In genomic region chrX:7910473-7910872, GRCm38 (mm10) we compare ENCODE assay signal across 21 mouse cellular contexts. TPM values are rescaled to one million over a fixed set of nuclear protein-coding genes. Genes with fewer than 3 reads are reported as not detected.
DNase-seq lines count a peak whose midpoint lies in the region; ATAC-seq and TF ChIP-seq lines count a peak whose summit lies in the region.
"Had no signal": no experiment of that assay in that cellular context is flagged by ENCODE, and none has a peak within 500 bp of the region (broad histone marks: within the 10 kb centered on the region; RNA-seq: fewer than 3 reads in every experiment).

No protein-coding gene starts in this region.

- no peaks in the 10 kb centered on the region for H3K4me1 ChIP-seq in hindbrain, embryonic 16.5 days (ENCODE audit: control insufficient read depth, insufficient read depth, low read depth, low read length)
- no peaks in the 10 kb centered on the region for H3K4me1 ChIP-seq in hindbrain, embryonic 12.5 days
- H3K4me1 ChIP-seq in midbrain, embryonic 13.5 days (replicated peaks): no peaks in the 10 kb centered on the region
- H3K4me1 ChIP-seq in midbrain, embryonic 10.5 days: no peaks in the 10 kb centered on the region
- H3K4me1 ChIP-seq: embryonic facial prominence, embryonic 10.5 days; heart, embryonic 15.5 days had no signal

- TF ChIP-seq POLR2A in brain, embryonic 14.5 days (IDR thresholded peaks at IDR 0.05; ENCODE audit: borderline replicate concordance, extremely low read depth, insufficient read depth, insufficient read length, poor library complexity, severe bottlenecking): no peak

- H3K4me2 ChIP-seq in hindbrain, embryonic 16.5 days (ENCODE audit: low read length): no peak overlapping the region
- no peak overlapping the region for H3K4me2 ChIP-seq in hindbrain, embryonic 12.5 days (replicated peaks)
- H3K4me2 ChIP-seq in midbrain, embryonic 13.5 days (replicated peaks): no peak overlapping the region
- H3K4me2 ChIP-seq: heart, embryonic 15.5 days had no signal

- TF ChIP-seq CTCF in brain, embryonic 14.5 days (IDR thresholded peaks at IDR 0.05; ENCODE audit: borderline replicate concordance, extremely low read depth, insufficient read depth, insufficient read length): no peak

- no peaks in the 10 kb centered on the region for H3K27me3 ChIP-seq in hindbrain, embryonic 16.5 days (replicated peaks; ENCODE audit: control insufficient read depth, insufficient read depth, low read length)
- H3K27me3 ChIP-seq in hindbrain, embryonic 12.5 days: no peaks in the 10 kb centered on the region
- H3K27me3 ChIP-seq in midbrain, embryonic 13.5 days: no peaks in the 10 kb centered on the region
- H3K27me3 ChIP-seq in midbrain, embryonic 10.5 days (ENCODE audit: low read depth, poor library complexity, severe bottlenecking): no peaks in the 10 kb centered on the region
- H3K27me3 ChIP-seq: CH12.LX; heart, embryonic 15.5 days had no signal

- 0 out of 2 replicates have a peak, but pooled peaks cover 2% of the 10 kb centered on the region for H3K36me3 ChIP-seq in hindbrain, embryonic 16.5 days (ENCODE audit: control insufficient read depth, insufficient read depth, low read length)
- H3K36me3 ChIP-seq in hindbrain, embryonic 12.5 days: 0 out of 2 replicates have a peak, but pooled peaks cover 10% of the 10 kb centered on the region
- H3K36me3 ChIP-seq in midbrain, embryonic 13.5 days: peaks cover 16% of the 10 kb centered on the region
- peaks cover 20% of the 10 kb centered on the region for H3K36me3 ChIP-seq in midbrain, embryonic 10.5 days

- DNase-seq in midbrain, embryonic 10.5 days (ENCODE audit: low spot score): no peak
- peak; percentile 22 for DNase-seq in NIH3T3 (ENCODE audit: low read depth)
- peak; percentile 39 for DNase-seq in brain, embryonic 14.5 days (ENCODE audit: low read depth)
- DNase-seq: adrenal gland, postnatal 10 days; cerebellum, postnatal 25 days; layer of hippocampus, postnatal 36 days; left cerebral cortex, postnatal 4 days; lung, postnatal 10 days; right cerebral cortex, postnatal 14 days; thymus, postnatal 36 days had no signal

- WGBS in hindbrain, embryonic 16.5 days: 45% methylated on average over 6 of the region's 6 CpGs
- 50% methylated on average over 6 of the region's 6 CpGs for WGBS in hindbrain, embryonic 12.5 days
- 51% methylated on average over 6 of the region's 6 CpGs for WGBS in midbrain, embryonic 13.5 days
- 54% methylated on average over 6 of the region's 6 CpGs for WGBS in midbrain, embryonic 10.5 days

- H3K27ac ChIP-seq in hindbrain, embryonic 16.5 days (ENCODE audit: low read depth, low read length): no peak overlapping the region
- no peak overlapping the region for H3K27ac ChIP-seq in hindbrain, embryonic 12.5 days
- H3K27ac ChIP-seq in midbrain, embryonic 13.5 days: no peak overlapping the region
- H3K27ac ChIP-seq in midbrain, embryonic 10.5 days (replicated peaks): no peak overlapping the region
- H3K27ac ChIP-seq: embryonic facial prominence, embryonic 10.5 days; heart, embryonic 15.5 days; kidney, postnatal 0 days; liver, embryonic 14.5 days had no signal

- no peaks in the 10 kb centered on the region for H3K9me3 ChIP-seq in hindbrain, embryonic 16.5 days (ENCODE audit: control insufficient read depth, low read length)
- H3K9me3 ChIP-seq in hindbrain, embryonic 12.5 days (replicated peaks): no peaks in the 10 kb centered on the region
- no peaks in the 10 kb centered on the region for H3K9me3 ChIP-seq in midbrain, embryonic 13.5 days
- peaks cover 7% of the 10 kb centered on the region for H3K9me3 ChIP-seq in midbrain, embryonic 10.5 days (replicated peaks)
- H3K9me3 ChIP-seq: heart, embryonic 15.5 days had no signal

- peak; percentile 61; the same call in 1 of the 2 replicates for ATAC-seq in hindbrain, embryonic 16.5 days
- ATAC-seq in hindbrain, embryonic 12.5 days (ENCODE audit: low FRiP score): no peak; the same call in 1 of the 2 replicates
- peak; percentile 48; the same call in 1 of the 2 replicates for ATAC-seq in midbrain, embryonic 13.5 days
- ATAC-seq in erythroblast, adult 5-6 weeks (replicated peaks; ENCODE audit: low FRiP score, poor library complexity, severe bottlenecking): no peak

- H3K4me3 ChIP-seq in hindbrain, embryonic 16.5 days (ENCODE audit: low read length): no peak overlapping the region
- H3K4me3 ChIP-seq in hindbrain, embryonic 12.5 days: no peak overlapping the region
- H3K4me3 ChIP-seq in midbrain, embryonic 13.5 days (replicated peaks): no peak overlapping the region
- no peak overlapping the region for H3K4me3 ChIP-seq in midbrain, embryonic 10.5 days
- H3K4me3 ChIP-seq: embryonic facial prominence, embryonic 10.5 days; heart, embryonic 15.5 days had no signal

- no peak overlapping the region for H3K9ac ChIP-seq in hindbrain, embryonic 16.5 days (ENCODE audit: low read depth, low read length)
- H3K9ac ChIP-seq in hindbrain, embryonic 12.5 days: no peak overlapping the region
- H3K9ac ChIP-seq in midbrain, embryonic 13.5 days (replicated peaks): no peak overlapping the region
- H3K9ac ChIP-seq: heart, embryonic 15.5 days; liver, embryonic 14.5 days had no signal

RNA-seq across cellular contexts. Expression of gene Gm10490, which starts 1.1 kb away (rescaled TPM):
- not detected in 2 replicates for polyA plus RNA-seq in hindbrain, embryonic 16.5 days (2015; fragmentation: Nextera tagmentation; extraction: Ambion mirVana)
- not detected in 2 replicates for polyA plus RNA-seq in hindbrain, embryonic 12.5 days (2016; fragmentation: Nextera tagmentation; extraction: Ambion mirVana)
- polyA plus RNA-seq in midbrain, embryonic 13.5 days (2015; fragmentation: Nextera tagmentation; extraction: Ambion mirVana): not detected in 2 replicates
- polyA plus RNA-seq in midbrain, embryonic 10.5 days (2016; fragmentation: Nextera tagmentation; extraction: Ambion mirVana): not detected in 2 replicates
- not detected in 2 replicates for polyA plus RNA-seq in brain, embryonic 14.5 days (2012; rRNA removed)
- total RNA-seq in erythroblast, adult 5-6 weeks (2015; ENCODE audit: low replicate concordance): not detected in 2 replicates
- not detected in 2 replicates for total RNA-seq in erythroblast, adult 5-6 weeks (2017; ENCODE audit: low replicate concordance)
- total RNA-seq: adrenal gland, postnatal 10 days; CH12.LX; granulocyte monocyte progenitor cell, adult 5-6 weeks; left cerebral cortex, postnatal 4 days had no signal
- polyA plus RNA-seq: heart, embryonic 15.5 days; kidney, postnatal 0 days; liver, embryonic 14.5 days; testis, adult 2 months had no signal

RNA-seq across cellular contexts. Expression of gene Gm10491, which starts 2.8 kb away (rescaled TPM):
- polyA plus RNA-seq in hindbrain, embryonic 16.5 days (2015; fragmentation: Nextera tagmentation; extraction: Ambion mirVana): not detected in 2 replicates
- polyA plus RNA-seq in hindbrain, embryonic 12.5 days (2016; fragmentation: Nextera tagmentation; extraction: Ambion mirVana): not detected in 2 replicates
- polyA plus RNA-seq in midbrain, embryonic 13.5 days (2015; fragmentation: Nextera tagmentation; extraction: Ambion mirVana): not detected in 2 replicates
- not detected in 2 replicates for polyA plus RNA-seq in midbrain, embryonic 10.5 days (2016; fragmentation: Nextera tagmentation; extraction: Ambion mirVana)
- polyA plus RNA-seq in brain, embryonic 14.5 days (2012; rRNA removed): not detected in 2 replicates
- not detected in 2 replicates for total RNA-seq in erythroblast, adult 5-6 weeks (2015; ENCODE audit: low replicate concordance)
- not detected in 2 replicates for total RNA-seq in erythroblast, adult 5-6 weeks (2017; ENCODE audit: low replicate concordance)
- total RNA-seq: adrenal gland, postnatal 10 days; CH12.LX; granulocyte monocyte progenitor cell, adult 5-6 weeks; layer of hippocampus, postnatal 36 days; left cerebral cortex, postnatal 4 days had no signal
- polyA plus RNA-seq: embryonic facial prominence, embryonic 10.5 days; heart, embryonic 15.5 days; kidney, postnatal 0 days; liver, embryonic 14.5 days; testis, adult 2 months had no signal

RNA-seq across cellular contexts. Expression of gene Pcsk1n, which starts 9.1 kb away (rescaled TPM):
- polyA plus RNA-seq in hindbrain, embryonic 16.5 days (2015; fragmentation: Nextera tagmentation; extraction: Ambion mirVana): 303 and 325 TPM in 2 replicates
- polyA plus RNA-seq in hindbrain, embryonic 12.5 days (2016; fragmentation: Nextera tagmentation; extraction: Ambion mirVana): 102 and 111 TPM in 2 replicates
- polyA plus RNA-seq in midbrain, embryonic 13.5 days (2015; fragmentation: Nextera tagmentation; extraction: Ambion mirVana): 164 and 172 TPM in 2 replicates
- 13.3 and 26.7 TPM in 2 replicates for polyA plus RNA-seq in midbrain, embryonic 10.5 days (2016; fragmentation: Nextera tagmentation; extraction: Ambion mirVana)
- polyA plus RNA-seq in brain, embryonic 14.5 days (2012; rRNA removed): 88.1 and 140 TPM in 2 replicates
- not detected in 2 replicates for total RNA-seq in erythroblast, adult 5-6 weeks (2015; ENCODE audit: low replicate concordance)
- not detected in 2 replicates for total RNA-seq in erythroblast, adult 5-6 weeks (2017; ENCODE audit: low replicate concordance)
- total RNA-seq: CH12.LX; granulocyte monocyte progenitor cell, adult 5-6 weeks had no signal
- polyA plus RNA-seq: liver, embryonic 14.5 days had no signal

RNA-seq across cellular contexts. Expression of gene Timm17b, which starts 11.3 kb away (rescaled TPM):
- polyA plus RNA-seq in hindbrain, embryonic 16.5 days (2015; fragmentation: Nextera tagmentation; extraction: Ambion mirVana): 161 and 163 TPM in 2 replicates
- polyA plus RNA-seq in hindbrain, embryonic 12.5 days (2016; fragmentation: Nextera tagmentation; extraction: Ambion mirVana): 138 and 144 TPM in 2 replicates
- 171 and 173 TPM in 2 replicates for polyA plus RNA-seq in midbrain, embryonic 13.5 days (2015; fragmentation: Nextera tagmentation; extraction: Ambion mirVana)
- polyA plus RNA-seq in midbrain, embryonic 10.5 days (2016; fragmentation: Nextera tagmentation; extraction: Ambion mirVana): 193 and 203 TPM in 2 replicates
- 55.5 and 65.5 TPM in 2 replicates for polyA plus RNA-seq in brain, embryonic 14.5 days (2012; rRNA removed)
- 20.2 and 52.2 TPM in 2 replicates for total RNA-seq in erythroblast, adult 5-6 weeks (2015; ENCODE audit: low replicate concordance)
- 8.9 and 33.2 TPM in 2 replicates for total RNA-seq in erythroblast, adult 5-6 weeks (2017; ENCODE audit: low replicate concordance)

RNA-seq across cellular contexts. Expression of gene Pqbp1, which starts 11.4 kb away (rescaled TPM):
- polyA plus RNA-seq in hindbrain, embryonic 16.5 days (2015; fragmentation: Nextera tagmentation; extraction: Ambion mirVana): 204 and 212 TPM in 2 replicates
- polyA plus RNA-seq in hindbrain, embryonic 12.5 days (2016; fragmentation: Nextera tagmentation; extraction: Ambion mirVana): 172 and 178 TPM in 2 replicates
- polyA plus RNA-seq in midbrain, embryonic 13.5 days (2015; fragmentation: Nextera tagmentation; extraction: Ambion mirVana): 216 and 236 TPM in 2 replicates
- 132 and 146 TPM in 2 replicates for polyA plus RNA-seq in midbrain, embryonic 10.5 days (2016; fragmentation: Nextera tagmentation; extraction: Ambion mirVana)
- 191 and 193 TPM in 2 replicates for polyA plus RNA-seq in brain, embryonic 14.5 days (2012; rRNA removed)
- 7.3 and 8.4 TPM in 2 replicates for total RNA-seq in erythroblast, adult 5-6 weeks (2015; ENCODE audit: low replicate concordance)
- 39.3 and 41.1 TPM in 2 replicates for total RNA-seq in erythroblast, adult 5-6 weeks (2017; ENCODE audit: low replicate concordance)

Comparison
In these comparisons a context has a peak if more than half of its experiments do, and no peak if none do; other contexts are left out.
1. ATAC-seq: peak in hindbrain, embryonic 16.5 days (single experiment) and midbrain, embryonic 13.5 days (single experiment); none in hindbrain, embryonic 12.5 days (single experiment) and erythroblast, adult 5-6 weeks (single experiment).